Mouse (Mus musculus) right cerebral cortex, adult 2 months (tissue): ENCODE results near the gene Rnf123.
A peak's percentile ranks its signal among the peaks of the same experiment; 100 is the strongest.

ENCODE experiments used
- DNase-seq, 2 experiments: peaks; one replicate each; pipeline ENCODE4 v3.0.0; 2021 to 2022; ENCODE audit warnings: low spot score in 2 of 2

Gene Rnf123

DNA sequence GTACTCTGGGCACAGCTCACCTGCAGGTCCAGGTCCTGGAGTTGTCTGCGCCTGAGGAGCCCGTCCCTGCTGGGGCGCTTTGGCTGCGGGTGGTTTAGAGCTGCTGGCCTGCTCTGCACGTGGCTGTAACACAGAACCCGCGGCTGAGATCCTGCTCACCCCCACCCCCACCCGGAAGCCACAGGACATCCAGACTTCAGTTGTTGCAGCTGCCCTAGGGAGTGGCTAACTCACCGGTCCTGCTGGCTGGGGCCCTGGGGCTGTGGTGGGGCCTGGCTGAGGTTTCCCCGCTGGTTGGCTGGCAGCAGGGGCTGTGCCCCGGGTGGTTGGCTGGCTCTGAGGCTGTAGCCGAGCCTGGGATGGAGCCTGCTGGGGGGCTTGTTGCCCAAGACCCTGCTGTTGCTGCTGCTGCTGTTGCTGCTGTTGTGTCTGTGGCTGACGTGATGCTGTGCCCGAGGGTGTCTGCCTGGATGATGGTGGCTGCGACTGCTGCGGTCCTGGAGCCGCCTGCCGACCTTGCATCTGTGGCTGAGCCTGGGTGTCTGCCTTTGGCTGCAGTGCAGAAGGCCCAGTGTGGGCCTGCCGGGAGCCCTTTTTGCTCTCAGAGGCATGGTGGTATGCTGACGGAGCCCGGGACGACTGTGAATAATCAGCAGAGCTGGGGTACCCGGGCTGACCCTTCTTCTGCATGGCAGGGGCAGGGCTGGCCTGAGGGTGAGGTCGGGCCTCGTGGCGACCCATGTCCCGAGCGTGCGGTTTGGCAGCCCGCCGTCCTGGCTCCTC, 21.8 kb upstream of the Rnf123 start:
- no peak for DNase-seq

GRCm38 (mm10) chr9:108099619-108100018, 16.5 kb upstream of the Rnf123 start:
- no peak for DNase-seq

DNA sequence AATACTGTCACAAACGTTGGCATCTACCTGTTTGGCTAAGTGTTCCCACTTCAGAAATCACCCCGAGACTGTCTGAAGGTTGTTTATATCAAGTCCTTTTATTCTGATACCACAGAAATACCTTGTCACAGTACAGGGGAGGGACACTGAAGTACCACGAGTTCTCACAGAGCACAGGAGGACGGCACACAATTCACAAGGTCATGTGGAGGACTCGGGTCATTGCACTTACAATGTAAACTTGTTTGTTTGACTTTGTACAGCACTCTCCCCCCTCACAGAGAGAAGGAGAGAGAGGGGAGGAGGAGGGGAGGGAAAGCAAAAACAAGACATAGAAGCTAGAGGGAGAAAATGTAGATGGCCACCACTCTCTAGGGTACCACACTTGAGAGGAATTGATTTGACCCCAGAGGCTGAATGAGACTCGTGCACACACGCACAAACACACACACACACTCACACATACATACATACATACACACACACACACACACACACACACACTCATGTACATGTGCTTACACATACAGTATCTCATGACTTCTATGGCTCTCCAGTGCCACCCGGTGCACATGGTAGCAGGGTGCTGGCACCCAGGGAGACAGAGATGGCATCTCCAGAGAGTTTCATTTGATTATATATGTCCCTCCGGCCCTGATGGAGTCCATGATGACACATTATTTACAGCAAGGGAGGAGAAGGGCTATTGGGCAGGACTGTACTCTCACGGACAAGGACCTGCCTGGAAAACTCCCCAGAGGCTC, 13.0 kb upstream of the Rnf123 start:
- no peak for DNase-seq

DNA sequence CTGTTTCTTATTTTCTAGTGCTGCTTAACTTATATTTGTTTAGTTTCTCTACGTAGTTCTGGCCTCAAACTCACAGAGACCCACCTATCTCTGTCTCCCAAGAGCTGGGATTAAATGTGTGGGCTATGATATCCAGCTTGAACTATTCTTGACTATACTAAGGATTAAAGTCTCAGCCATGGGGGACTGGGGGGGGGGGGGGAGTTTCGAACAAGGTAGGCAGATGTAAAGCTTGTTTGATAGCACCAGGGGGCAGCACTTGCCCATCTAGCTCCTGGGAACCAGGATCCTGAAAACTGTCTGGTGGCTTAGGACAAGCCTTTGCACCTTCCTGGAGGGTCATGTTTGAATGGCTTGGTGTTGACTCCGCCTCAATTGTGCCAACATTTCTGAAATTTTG, 12.4 kb upstream of the Rnf123 start:
- peak; percentile 56 to 59 for DNase-seq

DNA sequence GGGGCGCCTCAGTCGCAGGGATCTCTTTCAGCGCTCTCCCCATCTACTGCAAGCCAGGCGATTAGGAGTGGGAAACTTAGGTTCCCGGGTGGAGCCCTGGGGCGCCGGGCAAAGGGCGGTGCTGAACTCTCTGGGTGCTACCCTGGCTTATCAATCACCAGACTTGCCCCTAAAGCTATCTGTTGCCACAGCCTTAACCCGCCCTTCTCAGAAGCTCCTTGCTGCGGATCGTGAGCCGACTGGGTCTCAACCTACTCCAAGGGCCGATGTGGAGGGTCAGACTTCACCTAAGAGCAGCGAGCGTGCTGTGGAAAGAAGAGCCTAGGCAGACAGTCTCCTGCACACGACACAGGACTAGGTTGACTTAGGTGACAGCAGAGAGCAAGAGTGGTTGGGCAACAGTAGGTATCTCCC, 11.9 kb upstream of the Rnf123 start:
- no peak for DNase-seq

GRCm38 (mm10) chr9:108094184-108094941, 11.2 kb upstream of the Rnf123 start, which contains the start of gene Apeh:
Apeh (minus strand) TSS chr9:108094606.
- peak; percentile 79 to 82 for DNase-seq

DNA sequence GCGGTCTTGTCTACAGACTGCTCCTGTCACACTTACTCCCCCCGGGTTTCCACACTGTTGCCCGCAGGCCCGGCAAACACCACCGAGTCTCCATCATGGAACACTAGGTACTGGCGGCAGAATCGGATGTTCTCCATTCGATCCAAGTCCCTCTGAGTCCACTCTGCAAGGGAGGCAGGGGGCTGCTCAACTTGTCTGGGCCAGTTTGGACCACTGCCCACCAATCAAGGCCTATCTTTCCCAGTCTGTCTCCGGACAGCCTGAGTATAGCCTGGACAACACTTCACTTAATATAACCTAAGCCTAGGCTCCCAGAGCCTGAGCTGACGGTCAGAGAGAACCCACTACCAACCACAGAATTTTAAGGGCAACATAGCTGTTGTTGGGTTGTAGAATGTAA, 10.4 kb upstream of the Rnf123 start:
- no peak for DNase-seq

GRCm38 (mm10) chr9:108090611-108091120, 7.5 kb upstream of the Rnf123 start:
- no peak for DNase-seq

GRCm38 (mm10) chr9:108085261-108085660, 2.1 kb upstream of the Rnf123 start:
- DNase-seq = no peak

GRCm38 (mm10) chr9:108083561-108083960, 415 bp upstream of the Rnf123 start:
- DNase-seq = no peak

DNA sequence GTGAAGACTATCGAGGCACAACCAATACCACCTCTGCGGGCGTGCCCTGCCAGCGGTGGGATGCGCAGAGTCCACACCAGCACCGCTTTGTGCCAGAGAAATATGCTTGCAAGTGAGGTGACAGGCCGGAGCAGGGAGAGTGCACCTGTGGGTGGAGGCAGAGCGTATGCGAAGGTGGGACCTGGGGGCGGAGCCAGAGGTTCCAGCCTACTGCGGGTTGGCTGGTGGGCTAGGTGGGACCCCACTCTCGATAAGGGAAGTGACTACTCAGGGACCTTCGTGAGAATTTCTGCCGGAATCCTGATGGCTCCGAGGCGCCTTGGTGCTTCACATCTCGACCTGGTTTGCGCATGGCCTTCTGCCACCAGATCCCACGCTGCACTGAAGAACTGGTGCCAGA, 597 bp downstream of the Rnf123 start:
- no peak for DNase-seq

GRCm38 (mm10) chr9:108080168-108080567, 3.0 kb downstream of the Rnf123 start, which contains the start of gene Mst1:
Mst1 (plus strand) TSS chr9:108080436.
- DNase-seq = no peak

- no peak for DNase-seq
Observed at GRCm38 (mm10) chr9:108073141-108073930, 9.8 kb downstream of the Rnf123 start.

DNA sequence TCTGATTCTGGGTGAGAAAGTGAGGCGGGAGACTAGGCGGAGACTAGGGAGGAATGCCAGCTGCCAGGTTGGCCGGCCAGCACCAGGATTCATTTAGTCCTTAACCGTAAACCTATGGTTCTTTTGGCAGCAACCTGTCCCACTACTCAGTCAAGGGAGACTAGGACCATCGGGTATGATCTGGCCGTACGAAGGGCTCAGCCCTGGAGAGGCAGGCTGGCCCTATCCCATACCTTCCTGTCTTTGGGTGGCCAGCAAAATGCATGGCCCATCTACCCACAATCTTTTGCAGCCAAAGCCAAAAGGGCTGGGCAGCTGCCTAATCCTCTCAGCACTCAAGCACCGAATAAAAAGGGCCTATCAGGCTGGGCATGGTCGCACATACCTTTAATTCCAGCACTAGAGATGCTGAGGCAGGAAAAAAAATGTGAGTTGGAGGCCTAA, 10.6 kb downstream of the Rnf123 start:
- DNase-seq = no peak

- DNase-seq = no peak
Observed at GRCm38 (mm10) chr9:108071801-108072200, 11.3 kb downstream of the Rnf123 start.

DNA sequence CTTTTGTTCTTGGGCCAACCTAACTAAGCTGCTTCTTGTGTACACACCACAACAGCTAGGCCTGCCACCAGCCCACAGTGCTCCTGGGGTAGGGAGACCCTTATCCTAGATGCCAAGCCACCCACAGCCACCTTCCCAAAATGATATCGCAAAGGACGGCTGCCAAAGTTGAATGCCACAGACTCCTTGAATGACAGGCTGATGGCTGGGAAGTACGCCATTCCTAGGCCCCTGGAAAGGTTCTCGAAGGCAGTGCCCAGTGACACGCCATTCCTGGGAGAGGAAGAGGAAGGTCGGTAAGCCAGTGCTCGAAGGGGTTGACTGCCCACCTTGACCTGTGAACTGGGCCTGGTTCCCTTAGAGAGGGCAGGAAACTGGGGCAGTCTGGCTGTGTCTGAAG, 13.6 kb downstream of the Rnf123 start:
- DNase-seq = no peak

GRCm38 (mm10) chr9:108069007-108069406, 14.1 kb downstream of the Rnf123 start:
- DNase-seq = no peak

DNA sequence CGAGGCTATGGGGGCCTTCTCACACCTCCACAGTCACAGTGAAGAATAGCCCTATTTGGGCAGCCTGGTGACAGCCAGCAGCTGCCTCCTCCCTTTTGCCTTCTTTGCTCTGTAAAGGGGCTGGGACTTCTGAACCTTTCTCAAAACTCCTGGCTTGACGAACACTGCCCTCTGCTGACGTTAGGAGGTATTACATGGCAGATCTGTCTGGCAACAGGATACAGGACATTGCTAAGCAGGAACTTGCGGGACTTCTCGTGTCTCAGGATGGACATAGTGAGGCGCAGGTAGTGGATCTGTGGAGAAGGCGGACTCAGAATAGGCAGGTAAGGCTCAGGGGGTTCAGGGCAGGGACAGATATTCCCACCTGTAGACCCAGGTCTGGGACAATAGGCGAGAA, 15.2 kb downstream of the Rnf123 start:
- peak; percentile 84 to 91 for DNase-seq

GRCm38 (mm10) chr9:108067199-108067598, 15.9 kb downstream of the Rnf123 start:
- no peak for DNase-seq

- DNase-seq = peak; percentile 70 to 79
Observed at GRCm38 (mm10) chr9:108065491-108066011, 17.6 kb downstream of the Rnf123 start.

GRCm38 (mm10) chr9:108063361-108063760, 19.8 kb downstream of the Rnf123 start:
- DNase-seq = no peak
